Mouse (Mus musculus): Measurements from ENCODE around the gene Amn. TPM values are rescaled to one million over a fixed set of nuclear protein-coding genes. Genes with fewer than 3 reads are reported as not detected.

Amn gene
- not detected in 2 replicates for total RNA-seq (2021)
- long read RNA-seq, experiment 1, partial matches to known transcripts: 1 of 1 reads
- long read RNA-seq, experiment 1, other reads (novel, unspliced or antisense): 0 of 1 reads
- long read RNA-seq, experiment 2: 0 reads

DNA sequence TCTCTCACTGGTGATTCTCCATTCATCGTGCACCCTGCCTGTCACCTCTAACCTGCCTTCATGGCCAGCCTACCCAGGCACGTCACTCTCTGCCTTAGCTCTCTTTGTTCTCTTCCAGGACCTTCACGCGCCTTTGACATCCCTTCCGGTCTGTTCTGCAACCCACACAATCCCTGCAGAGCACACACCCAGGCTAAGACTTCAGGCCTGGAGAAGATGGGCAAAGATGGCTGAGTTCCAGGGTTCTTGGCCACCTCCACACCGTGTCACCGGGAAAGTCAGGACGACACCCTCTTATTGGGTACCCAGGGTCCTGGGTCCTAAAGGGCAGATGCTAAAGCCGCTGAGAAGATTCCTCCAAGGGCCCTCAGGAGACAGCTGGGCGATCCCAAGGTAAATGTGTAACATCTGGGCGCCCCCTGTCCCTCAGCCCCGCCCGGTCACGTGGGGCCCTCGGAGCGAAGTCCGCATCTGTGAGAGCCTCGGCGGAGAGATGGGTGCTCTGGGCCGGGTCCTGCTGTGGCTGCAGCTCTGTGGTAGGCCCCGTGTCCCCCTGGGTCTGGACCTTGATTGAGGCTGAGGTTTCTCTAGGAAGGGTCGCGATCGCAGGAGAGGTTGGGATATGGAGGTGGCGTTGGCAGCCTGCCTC lies at the start of gene Amn:
Gene Amn, plus strand, starts transcription at position 467 of the 649 bp plus-strand sequence.
- no peak for DNase-seq

DNA sequence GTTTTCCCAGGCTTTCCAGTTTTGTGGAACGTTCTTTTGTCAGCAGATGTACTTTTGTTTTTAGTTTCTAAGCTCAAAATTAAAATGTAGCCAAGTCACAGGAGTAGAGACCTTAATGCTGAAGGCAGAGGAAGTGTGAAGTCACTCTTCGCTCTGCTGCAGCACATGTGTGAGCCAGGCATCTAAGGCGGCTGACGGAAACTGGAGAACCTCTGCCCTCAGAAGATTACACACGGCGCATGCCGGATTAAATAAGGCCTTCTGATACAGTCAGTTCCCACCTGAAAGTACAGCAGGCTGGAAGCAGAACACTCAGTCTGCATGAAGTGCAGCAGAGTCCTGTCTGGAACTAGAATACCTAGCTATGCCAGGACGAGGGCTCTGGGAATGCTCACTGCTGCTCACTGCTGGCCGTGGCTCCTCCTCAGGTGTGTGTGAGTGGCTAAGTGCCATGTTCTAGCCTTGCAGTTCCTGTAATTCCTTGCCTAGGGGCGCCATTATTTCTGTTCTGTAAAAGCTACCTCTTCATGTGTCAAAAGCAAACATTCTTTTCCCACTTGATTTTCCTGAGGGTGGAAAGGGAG lies 45.6 kb upstream of the Amn start:
- DNase-seq: no peak

DNA sequence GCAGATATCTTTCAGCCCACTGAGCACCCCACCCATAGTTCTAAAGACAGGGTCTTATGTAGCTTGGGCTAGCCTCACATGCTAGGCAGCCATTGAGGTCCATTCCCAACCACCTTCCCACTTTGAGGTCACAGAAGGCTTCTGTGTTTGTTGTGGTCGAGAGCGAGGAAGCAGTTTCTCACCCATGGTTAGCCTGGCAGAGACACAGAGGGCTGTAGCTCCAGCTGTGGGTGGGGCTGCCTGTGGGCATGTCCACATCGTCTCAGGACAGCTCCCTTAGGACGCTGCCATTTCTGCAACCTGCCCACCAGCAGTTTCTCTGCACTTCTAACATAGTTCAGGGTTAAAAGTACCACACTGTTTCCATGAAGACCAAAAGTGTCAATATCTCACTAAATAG lies 43.5 kb upstream of the Amn start:
- no peak for DNase-seq

DNA sequence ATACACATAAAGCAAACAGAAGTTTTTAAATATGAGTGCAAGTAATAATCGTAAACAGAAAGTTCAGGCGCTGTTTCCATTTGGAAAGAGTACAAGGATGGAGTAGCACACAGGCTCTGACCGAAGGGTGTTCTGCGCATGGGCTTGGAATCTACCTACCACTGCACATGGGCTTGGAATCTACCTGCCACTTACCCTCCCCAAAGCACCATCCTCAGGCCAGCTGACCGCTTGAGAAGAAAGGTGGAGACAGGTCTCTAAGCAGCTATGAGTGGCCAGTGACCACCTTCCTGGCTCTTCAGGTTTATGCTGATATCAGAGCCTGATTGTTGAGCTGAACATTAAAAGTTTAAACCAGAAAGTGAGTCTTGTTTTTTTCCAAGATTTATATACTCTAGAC lies 42.4 kb upstream of the Amn start:
- no peak for DNase-seq

DNA sequence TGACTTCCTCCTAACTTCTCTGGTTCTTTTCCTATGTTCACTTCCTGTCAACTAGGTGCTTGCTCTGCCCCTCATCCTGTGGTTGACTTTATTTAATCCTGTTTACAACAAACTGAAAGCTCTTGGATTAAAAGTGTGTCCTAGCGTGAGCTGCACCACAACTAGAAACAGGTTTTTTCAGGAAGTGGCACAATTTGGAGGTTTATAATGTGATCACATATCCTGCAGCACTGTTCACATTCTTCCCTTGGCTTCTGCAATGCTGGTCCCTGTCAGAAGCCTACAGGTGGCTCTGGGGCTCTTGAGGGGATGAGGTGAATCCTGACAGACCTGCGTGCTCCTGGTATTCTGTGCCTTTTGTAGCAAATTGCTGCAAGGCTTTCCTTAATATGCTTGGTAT lies 40.1 kb upstream of the Amn start:
- no peak for DNase-seq

DNA sequence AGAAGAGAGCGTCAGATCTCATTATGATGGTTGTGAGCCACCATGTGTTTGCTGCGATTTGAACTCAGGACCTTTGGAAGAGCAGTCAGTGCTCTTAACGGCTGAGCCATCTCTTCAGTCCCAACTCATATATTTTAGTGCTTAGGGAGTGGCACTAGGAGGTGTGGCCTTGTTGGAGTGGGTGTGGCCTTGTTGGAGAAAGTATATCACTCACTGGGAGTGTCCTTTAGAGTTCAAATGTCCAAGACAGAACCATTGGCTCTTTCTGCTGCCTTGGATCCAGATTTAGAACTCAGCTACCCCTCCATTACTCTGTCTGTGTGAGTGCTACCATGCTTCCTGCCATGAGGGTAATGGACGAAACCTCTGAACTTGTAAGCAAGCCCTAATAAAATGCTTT lies 37.1 kb upstream of the Amn start:
- no peak for DNase-seq

DNA sequence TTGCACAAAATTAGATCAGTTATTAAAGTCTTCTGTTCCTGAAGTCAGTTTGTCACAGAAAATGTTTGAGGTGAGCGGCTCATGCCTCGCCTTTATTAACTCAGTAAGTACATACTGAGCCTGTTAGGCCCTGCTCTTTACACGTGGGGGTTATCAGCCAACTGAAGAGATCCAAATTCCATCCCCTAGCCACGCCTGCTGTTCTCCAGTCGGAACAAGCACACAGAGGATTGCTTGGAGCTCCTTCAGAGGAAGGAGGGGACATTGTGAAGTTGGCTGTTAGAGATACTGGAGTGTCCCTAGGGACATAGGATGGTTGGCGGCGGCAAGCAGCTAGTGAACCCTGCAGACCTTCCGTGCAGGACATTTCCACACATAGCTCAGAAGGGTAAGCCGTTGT lies 36.5 kb upstream of the Amn start:
- DNase-seq: peak; percentile 11

DNA sequence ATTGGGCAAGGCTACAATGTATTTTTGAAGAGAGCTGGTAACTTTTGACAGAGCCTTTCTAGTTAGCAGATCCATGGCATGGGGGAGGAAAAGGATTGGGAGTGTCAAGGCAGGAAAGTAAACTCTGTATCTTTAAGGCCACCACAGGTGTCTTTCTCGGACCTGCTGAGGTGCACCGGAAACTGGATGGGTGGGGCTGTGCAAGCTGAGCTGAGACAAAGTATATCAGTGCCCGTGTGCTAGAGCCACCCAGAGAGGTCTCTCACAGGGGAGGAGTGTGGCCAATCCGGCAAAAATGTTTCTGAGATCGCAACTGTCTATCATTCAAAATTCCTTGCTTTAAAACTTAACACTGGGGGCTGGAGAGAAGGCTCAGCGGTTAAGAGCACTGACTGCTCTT lies 35.3 kb upstream of the Amn start:
- DNase-seq: no peak

DNA sequence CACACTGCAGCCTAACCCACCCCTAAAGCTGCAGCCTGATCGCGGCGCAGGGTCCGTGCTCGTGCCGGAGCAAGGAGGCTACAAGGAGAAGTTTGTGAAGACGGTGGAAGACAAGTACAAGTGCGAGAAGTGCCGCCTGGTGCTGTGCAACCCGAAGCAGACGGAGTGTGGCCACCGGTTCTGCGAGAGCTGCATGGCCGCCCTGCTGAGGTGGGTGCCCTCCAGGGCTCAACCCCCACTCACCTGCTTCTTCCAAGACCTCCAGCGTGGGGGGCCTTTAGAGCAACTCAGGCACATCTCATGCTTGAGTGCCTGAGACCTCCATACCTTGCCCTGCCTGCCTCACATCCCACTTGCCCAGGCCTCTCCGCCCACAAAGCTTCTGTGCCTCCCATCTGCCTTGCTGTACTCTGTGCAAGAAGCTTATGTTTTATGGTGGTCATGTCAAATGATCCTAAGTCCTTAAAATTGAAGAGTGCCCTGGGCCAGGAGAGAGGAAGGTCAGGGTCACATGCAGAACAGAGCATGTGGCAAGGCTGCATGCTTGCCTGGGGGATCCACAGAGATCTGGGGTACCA lies 33.2 kb upstream of the Amn start:
- DNase-seq: no peak

DNA sequence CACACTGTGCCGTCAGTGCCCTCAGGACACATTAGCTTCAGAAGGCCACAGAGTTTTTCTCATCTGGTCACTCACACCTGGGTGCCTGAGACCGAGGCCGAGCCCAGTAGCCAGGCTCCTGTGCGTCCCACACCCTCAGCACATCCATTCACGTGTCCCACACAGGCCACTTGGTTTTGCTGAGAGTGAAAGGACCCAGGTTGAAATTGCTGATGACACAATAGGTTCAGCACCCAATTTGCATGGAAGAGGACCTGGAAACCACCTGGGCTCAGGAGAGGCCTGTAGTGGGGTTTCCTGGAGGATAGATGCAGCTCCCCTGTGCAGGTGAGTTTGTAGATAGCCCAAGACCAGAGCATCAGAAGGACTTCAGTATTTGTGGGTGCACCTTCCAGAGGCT lies 32.5 kb upstream of the Amn start:
- no peak for DNase-seq

DNA sequence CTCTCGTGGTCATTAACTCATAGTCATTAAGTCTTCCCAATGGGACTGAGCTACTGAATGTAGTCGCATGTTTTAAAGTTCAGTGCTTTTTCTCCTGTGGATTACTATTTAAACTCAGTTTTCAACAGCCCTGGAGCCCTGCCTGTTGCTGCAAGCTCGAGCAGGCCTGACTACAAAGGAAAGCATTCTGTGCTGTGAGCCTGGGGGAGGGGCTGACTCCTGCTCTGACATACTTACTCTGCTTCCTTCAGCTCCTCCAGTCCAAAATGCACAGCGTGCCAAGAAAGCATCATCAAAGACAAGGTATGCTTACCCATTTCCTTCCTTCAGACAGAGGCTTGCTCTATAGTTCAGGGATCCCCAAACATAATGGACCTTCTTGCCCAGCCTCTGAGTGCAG lies 32.1 kb upstream of the Amn start:
- peak; percentile 54 for DNase-seq

DNA sequence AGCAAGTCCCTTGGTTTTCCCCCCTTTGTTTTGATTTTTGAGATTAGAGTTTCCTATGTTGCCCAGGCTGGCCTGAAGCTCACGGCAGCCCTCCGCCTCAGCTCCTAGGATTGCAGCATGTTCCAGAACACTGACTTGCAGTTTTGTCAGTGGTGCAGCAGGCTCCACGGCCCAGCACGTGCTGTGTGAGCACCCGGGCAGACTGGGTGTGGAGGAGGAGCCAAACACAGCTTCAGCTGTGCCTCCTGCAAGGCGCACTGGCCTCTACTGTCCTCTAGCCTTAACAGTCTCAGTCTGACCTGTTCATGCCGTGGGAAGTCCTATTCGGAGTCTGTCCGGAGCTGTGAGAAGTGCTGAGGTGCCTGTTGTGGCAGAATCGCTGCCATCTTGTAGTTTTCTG lies 31.0 kb upstream of the Amn start:
- DNase-seq: no peak

DNA sequence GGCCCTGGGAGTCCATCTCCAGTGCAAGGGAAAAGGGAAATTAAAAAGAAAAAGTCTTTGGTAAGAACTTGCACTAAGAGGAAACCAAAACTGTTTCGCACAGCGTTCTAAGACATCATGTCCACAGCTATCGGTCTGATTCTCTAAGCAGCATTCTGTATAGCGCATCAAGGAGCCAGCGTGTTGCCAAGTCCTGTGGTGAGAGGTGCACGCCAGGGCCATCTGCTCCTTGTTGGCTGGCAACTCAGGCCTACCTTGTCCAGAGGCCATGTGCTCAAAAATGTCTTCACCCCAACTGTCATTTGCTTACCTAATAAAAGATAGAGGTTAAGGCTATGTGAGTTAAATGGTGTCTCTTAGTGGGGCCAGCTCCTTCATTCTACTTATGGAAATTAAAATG lies 29.0 kb upstream of the Amn start:
- no peak for DNase-seq

DNA sequence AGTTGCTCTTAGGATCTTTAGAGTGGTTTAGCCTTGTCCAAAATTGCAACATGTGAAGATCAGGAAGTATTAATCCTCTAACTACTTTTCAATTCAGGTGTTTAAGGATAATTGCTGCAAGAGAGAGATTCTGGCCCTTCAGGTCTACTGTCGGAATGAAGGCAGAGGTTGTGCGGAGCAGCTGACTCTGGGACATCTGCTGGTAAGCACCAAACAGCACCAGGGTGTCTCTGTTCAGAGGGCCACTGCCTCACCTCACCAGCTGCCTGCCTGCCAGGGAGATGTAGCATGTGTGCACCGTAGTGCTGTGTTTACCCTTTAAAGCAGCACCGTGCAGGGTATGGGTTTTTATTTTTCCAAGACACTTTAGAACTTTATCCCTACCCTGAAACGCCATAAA lies 28.5 kb upstream of the Amn start:
- no peak for DNase-seq

DNA sequence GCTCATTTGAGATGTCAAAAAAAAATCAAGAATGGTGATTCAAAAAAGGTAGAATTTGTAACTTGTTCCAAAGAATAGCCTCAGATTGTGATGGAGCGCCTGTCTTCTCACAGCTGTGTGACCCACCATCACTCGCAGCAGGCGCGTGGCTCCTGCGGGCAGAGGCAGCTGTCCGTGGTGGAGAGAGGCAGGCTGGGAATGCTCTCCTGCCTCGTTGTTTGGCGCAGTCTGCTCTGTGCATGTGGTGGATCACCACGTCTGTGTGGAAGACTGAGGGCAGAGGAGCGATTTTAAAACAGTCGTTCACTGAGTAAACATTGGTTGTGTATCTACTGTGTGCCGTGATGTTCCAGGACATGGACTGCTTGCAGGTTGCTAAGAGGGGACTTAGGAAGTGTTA lies 27.2 kb upstream of the Amn start:
- no peak for DNase-seq

DNA sequence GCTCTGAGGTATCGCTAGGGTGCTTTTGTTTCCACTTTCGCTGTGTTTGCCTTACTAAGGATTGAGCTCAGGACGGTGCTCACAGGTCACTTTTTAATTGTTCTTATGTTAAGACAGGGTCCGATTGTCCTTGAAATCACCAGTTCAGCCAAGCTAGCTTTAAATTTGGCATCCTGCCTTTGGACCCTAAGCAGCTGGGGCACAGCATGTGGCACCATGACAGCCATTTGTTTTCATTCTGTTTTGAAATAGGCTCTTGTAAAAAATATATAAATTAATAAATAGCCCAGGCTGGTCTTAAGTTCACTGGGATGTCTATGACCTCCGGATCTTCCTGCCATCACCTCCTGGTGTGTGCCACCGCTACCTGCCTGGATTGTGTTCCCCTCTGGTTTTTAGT lies 25.8 kb upstream of the Amn start:
- no peak for DNase-seq

DNA sequence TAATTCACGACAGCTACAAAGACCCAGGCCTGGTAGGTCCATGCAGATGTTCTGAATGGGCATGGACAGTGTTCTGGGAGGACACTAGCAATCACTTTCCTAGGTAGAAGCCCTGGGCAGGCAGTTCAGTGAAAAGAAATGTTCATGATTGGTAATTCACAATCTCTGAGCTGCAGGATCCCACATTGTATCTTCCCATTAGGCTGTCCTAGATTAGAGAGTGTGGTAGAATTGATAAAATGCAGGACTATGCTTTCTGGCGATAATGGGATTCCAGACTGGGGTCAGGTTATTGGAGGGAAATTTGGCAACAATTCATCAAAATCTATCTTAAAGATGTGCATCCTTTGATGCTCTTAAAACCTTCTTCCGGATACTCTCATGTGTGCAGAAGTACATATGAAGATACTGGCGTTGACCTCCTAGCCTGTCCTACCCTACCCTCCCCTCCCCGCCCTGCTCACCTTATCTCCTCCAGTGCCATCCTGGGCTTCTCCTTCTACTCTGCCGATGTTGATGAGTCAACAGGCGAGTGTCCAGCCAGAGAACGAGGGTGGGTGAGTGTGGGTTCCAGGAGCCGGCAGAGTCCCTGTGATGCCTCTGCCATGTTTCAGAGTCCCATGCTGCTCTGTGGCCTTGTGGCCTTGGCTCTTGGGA lies 24.0 kb upstream of the Amn start:
- DNase-seq: no peak

DNA sequence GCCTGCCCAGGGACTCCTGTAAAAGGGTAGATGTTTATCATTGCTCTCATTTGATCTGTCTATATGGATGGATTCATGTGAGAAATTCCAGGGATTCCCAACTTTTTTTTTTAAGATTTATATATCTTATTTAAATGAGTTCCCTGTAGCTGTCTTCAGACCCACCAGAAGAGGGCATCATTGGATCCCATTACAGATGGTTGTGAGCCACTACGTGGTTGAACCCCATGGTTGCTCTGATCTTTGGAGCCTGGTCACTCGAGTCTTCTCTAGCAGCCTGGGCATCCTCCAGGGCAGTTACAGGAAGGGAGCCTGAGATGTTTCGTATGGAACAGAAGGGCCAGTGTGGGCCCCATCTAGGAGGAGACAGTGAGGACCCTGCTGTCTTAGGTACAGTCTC lies 21.8 kb upstream of the Amn start:
- DNase-seq: no peak

DNA sequence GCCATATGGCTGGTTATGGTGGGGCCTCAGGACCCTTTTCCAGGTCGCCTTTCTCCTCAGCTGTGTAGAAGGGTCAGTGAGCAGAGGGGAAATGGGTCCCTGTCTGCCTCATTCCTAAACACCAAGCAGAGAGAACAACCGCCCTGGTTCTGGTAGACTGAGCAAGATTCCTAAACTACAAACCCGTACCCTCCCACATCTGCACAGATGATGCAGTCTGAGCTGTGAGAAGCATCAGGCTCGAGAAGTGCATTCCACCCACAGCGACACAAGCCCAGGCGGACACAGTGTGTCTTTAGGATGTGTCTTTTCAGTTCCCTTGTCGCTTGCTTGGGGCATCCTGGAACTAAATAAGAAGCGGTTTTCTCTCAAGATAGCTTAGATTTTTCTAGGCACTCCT lies 20.8 kb upstream of the Amn start:
- DNase-seq: no peak

DNA sequence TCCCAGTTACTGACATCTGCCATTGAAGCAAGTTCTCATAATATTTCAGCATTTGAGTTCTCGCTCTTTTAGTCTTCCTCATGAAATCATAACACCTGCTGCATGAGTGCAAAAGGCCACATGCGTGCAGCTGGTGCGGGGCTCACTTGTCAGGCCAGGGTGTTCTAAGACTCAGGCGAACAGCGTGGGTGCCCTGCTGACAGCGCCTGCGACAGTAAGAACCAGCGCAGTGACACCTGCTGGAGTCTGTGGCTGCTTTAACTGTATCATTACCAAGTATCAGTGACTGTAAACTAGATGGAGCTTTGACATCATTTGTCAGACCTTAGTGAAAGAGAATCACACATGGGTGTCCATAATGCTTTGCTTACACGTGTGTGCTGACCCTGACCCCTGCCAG lies 19.7 kb upstream of the Amn start:
- no peak for DNase-seq

DNA sequence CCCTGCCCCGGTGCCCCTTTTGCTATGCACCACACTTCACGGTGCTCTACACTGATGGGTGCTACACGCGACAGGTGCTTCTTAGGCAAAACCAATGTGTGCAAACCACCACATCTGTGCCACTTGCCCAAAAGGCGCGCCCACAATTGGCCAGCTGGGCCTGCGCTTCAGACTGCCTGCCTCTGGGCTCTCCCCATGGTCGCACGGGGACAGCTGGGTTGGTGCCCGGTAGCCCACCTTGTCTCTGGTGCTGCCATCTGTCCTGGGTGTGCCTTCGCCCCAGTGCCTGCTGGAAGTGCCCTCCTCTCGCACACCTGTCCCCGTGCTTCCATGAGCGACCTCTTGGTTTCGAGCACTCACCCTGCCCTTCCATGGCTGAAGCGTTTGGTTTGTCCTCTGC lies 7.2 kb upstream of the Amn start:
- DNase-seq: no peak

DNA sequence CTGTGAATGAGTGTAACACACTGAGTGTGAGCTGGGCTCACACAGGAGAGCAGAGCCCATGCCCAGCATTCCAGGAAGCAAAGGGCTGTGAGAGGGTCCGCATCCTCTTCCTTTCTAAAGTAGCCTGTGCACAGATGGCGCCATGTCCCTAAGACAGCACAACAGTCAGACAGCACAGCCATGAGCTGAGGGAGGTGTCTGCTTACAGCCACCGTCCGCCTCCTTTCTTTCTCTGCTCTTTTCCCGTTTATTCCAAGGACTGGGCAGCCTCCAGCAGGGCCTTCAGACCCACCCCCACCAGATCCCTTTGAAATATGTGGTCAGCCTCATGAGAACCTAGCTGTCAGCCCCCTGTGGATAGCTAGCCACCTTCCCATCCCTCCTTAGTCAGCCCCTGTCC lies 5.7 kb upstream of the Amn start:
- no peak for DNase-seq

DNA sequence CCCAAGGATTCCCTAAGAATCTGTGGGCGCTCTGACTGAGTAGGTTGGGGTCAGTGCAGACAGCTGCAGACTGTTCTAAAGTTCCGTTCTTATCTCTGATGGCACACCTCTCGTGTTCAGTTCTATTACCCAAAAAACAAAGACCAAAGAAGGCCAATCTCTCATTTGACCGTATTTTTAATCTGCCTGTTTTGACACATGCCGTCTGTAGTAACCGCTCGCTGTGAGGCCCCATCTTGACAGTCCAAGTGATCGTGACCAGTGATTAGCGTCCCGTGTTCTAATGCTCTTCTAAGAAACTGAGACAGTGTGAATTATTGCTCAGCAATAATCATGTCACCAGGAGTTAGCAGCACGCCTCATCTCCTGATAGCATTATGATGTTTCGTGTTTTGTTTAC lies 4.3 kb upstream of the Amn start:
- DNase-seq: no peak

Measured in adrenal gland, postnatal 14 days (tissue).